ENCODE assay signal across 32 mouse cellular contexts in the genomic region with DNA sequence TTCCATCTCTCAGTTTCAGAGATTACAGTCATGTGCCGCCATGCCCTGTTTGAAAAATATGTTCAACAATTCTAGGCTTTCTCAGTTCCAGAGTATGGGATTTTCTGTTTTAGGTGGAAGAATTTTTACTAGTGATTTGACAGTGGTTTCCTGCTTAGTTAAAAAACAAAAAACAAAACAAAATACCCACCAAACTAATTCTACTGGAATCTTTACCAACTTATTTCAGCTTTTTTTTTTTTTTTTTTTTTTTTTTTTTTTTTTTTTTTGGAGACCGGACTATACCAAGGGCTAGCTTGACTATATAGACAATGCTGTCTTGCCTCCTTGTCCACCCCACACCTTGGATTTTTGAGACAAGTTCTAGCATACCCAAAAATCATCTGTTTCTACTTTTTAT.
"Had no signal": no experiment of that assay in that cellular context is flagged by ENCODE, and none has a peak within 500 bp of the region (broad histone marks: within the 10 kb centered on the region; RNA-seq: fewer than 3 reads in every experiment).

No protein-coding gene starts in this region.

- H3K9ac ChIP-seq: limb, embryonic 12.5 days; limb, embryonic 13.5 days; limb, embryonic 15.5 days; liver, embryonic 12.5 days; liver, embryonic 13.5 days; liver, embryonic 14.5 days; liver, embryonic 15.5 days; liver, postnatal 0 days; lung, embryonic 14.5 days; lung, embryonic 15.5 days; midbrain, embryonic 12.5 days; midbrain, embryonic 13.5 days; midbrain, embryonic 15.5 days; neural tube, embryonic 12.5 days had no signal

- H3K9me3 ChIP-seq: limb, embryonic 10.5 days; limb, embryonic 12.5 days; limb, embryonic 13.5 days; limb, embryonic 15.5 days; liver, embryonic 12.5 days; liver, embryonic 13.5 days; liver, embryonic 15.5 days; lung, embryonic 15.5 days; megakaryocyte, embryonic 14.5 days; midbrain, embryonic 10.5 days; midbrain, embryonic 12.5 days; midbrain, embryonic 13.5 days; midbrain, embryonic 15.5 days; neural tube, embryonic 12.5 days had no signal

- DNase-seq: left cerebral cortex, postnatal 4 days; liver; liver, embryonic 13.5 days; liver, postnatal 0 days; lung, adult 18-20 months; lung, adult 2 months; lung, embryonic 14.5 days; lung, postnatal 10 days; lung, postnatal 14 days; lung, postnatal 36 days; lung, postnatal 4 days; midbrain, embryonic 14.5 days had no signal

- H3K4me3 ChIP-seq: limb, embryonic 10.5 days; limb, embryonic 12.5 days; limb, embryonic 13.5 days; limb, embryonic 15.5 days; liver, embryonic 12.5 days; liver, embryonic 13.5 days; liver, embryonic 15.5 days; lung, embryonic 15.5 days; megakaryocyte, embryonic 14.5 days; midbrain, embryonic 10.5 days; midbrain, embryonic 12.5 days; midbrain, embryonic 13.5 days; midbrain, embryonic 15.5 days; myocyte; neural tube, embryonic 12.5 days had no signal

- H3K4me2 ChIP-seq: limb, embryonic 12.5 days; limb, embryonic 13.5 days; limb, embryonic 15.5 days; liver, embryonic 11.5 days; liver, embryonic 12.5 days; liver, embryonic 13.5 days; liver, embryonic 15.5 days; lung, embryonic 14.5 days; lung, embryonic 15.5 days; midbrain, embryonic 11.5 days; midbrain, embryonic 12.5 days; midbrain, embryonic 13.5 days; midbrain, embryonic 15.5 days; neural tube, embryonic 12.5 days had no signal

- H3K4me1 ChIP-seq: limb, embryonic 10.5 days; limb, embryonic 12.5 days; limb, embryonic 13.5 days; limb, embryonic 15.5 days; lung, embryonic 15.5 days; midbrain, embryonic 10.5 days; midbrain, embryonic 12.5 days; midbrain, embryonic 13.5 days; midbrain, embryonic 15.5 days; neural tube, embryonic 12.5 days had no signal

- H3K27me3 ChIP-seq: limb, embryonic 12.5 days; limb, embryonic 13.5 days; limb, embryonic 15.5 days; liver, embryonic 12.5 days; liver, embryonic 13.5 days; liver, embryonic 15.5 days; lung, embryonic 15.5 days; megakaryocyte, embryonic 14.5 days; midbrain, embryonic 12.5 days; midbrain, embryonic 13.5 days; midbrain, embryonic 15.5 days; neural tube, embryonic 12.5 days had no signal

- H3K27ac ChIP-seq: limb, embryonic 10.5 days; limb, embryonic 12.5 days; limb, embryonic 13.5 days; limb, embryonic 15.5 days; liver, embryonic 12.5 days; liver, embryonic 13.5 days; liver, embryonic 14.5 days; liver, embryonic 15.5 days; lung, embryonic 15.5 days; macrophage; midbrain, embryonic 10.5 days; midbrain, embryonic 12.5 days; midbrain, embryonic 13.5 days; midbrain, embryonic 15.5 days; neural tube, embryonic 12.5 days had no signal

- ATAC-seq: liver, embryonic 12.5 days; liver, postnatal 0 days; lung, postnatal 0 days; midbrain, embryonic 13.5 days; midbrain, embryonic 15.5 days; midbrain, embryonic 16.5 days had no signal
